ENCODE assay signal across 8 mouse cellular contexts in genomic region chr4:145194559-145195162, GRCm38 (mm10). TPM values are rescaled to one million over a fixed set of nuclear protein-coding genes. Genes with fewer than 3 reads are reported as not detected.
DNase-seq lines count a peak whose midpoint lies in the region; ATAC-seq and TF ChIP-seq lines count a peak whose summit lies in the region.

Gene Vps13d, minus strand, starts transcription at chr4:145195005.

- H3K9ac ChIP-seq in embryonic facial prominence, embryonic 14.5 days (ENCODE audit: low read depth, low read length) = peak within 1 kb of the TSS; percentile 90
- peak within 1 kb of the TSS; percentile 92 for H3K9ac ChIP-seq in limb, embryonic 13.5 days
- H3K9ac ChIP-seq in midbrain, embryonic 15.5 days = peak within 1 kb of the TSS; percentile 83

- ATAC-seq in embryonic facial prominence, embryonic 14.5 days (ENCODE audit: low read depth) = peak; percentile 96
- ATAC-seq in limb, embryonic 13.5 days (ENCODE audit: low FRiP score, low read depth) = peak; percentile 91
- ATAC-seq in midbrain, embryonic 15.5 days (replicated peaks) = peak; percentile 97

- H3K36me3 ChIP-seq in embryonic facial prominence, embryonic 14.5 days (ENCODE audit: control insufficient read depth, insufficient read depth, low read length) = peaks cover 7% of the 10 kb centered on the region; the same call in 1 of the 2 replicates
- H3K36me3 ChIP-seq in limb, embryonic 13.5 days = peaks cover 8% of the 10 kb centered on the region
- H3K36me3 ChIP-seq in midbrain, embryonic 15.5 days (replicated peaks) = peaks cover 3% of the 10 kb centered on the region; the same call in 1 of the 2 replicates

- H3K4me2 ChIP-seq in embryonic facial prominence, embryonic 14.5 days (ENCODE audit: low read depth, low read length) = peak within 1 kb of the TSS; percentile 94
- peak within 1 kb of the TSS; percentile 95 for H3K4me2 ChIP-seq in limb, embryonic 13.5 days (replicated peaks)
- H3K4me2 ChIP-seq in midbrain, embryonic 15.5 days = peak within 1 kb of the TSS; percentile 81

- H3K27ac ChIP-seq in bone marrow, adult 2 months (ENCODE audit: control insufficient read depth, insufficient read depth, low read depth, low read length, poor library complexity) = peak within 1 kb of the TSS; percentile 76
- peak within 1 kb of the TSS; percentile 63 for H3K27ac ChIP-seq in embryonic facial prominence, embryonic 14.5 days (replicated peaks; ENCODE audit: low read depth, low read length)
- peak within 1 kb of the TSS; percentile 67 for H3K27ac ChIP-seq in limb, embryonic 13.5 days
- H3K27ac ChIP-seq in midbrain, embryonic 15.5 days = peak within 1 kb of the TSS; percentile 81

- DNase-seq in A20 (ENCODE audit: low read depth, low spot score) = peak; percentile 93
- peak; percentile 97 for DNase-seq in embryonic facial prominence, embryonic 14.5 days (ENCODE audit: low spot score)
- peak; percentile 86 for DNase-seq in heart, adult 8-10 months (ENCODE audit: low spot score)
- peak; percentile 88 to 92 for DNase-seq in kidney, adult 8-10 months
- DNase-seq in spleen, adult 18-20 months = peak; percentile 80 to 91

- H3K9me3 ChIP-seq in embryonic facial prominence, embryonic 14.5 days (ENCODE audit: control insufficient read depth, low read length) = no peaks in the 10 kb centered on the region
- no peaks in the 10 kb centered on the region for H3K9me3 ChIP-seq in limb, embryonic 13.5 days
- no peaks in the 10 kb centered on the region for H3K9me3 ChIP-seq in midbrain, embryonic 15.5 days

- peaks cover 3% of the 10 kb centered on the region; the same call in 1 of the 2 replicates for H3K4me1 ChIP-seq in bone marrow, adult 2 months (ENCODE audit: control insufficient read depth, insufficient read depth, low read length)
- H3K4me1 ChIP-seq in embryonic facial prominence, embryonic 14.5 days (ENCODE audit: control insufficient read depth, insufficient read depth, low read length) = peaks cover 9% of the 10 kb centered on the region
- H3K4me1 ChIP-seq in limb, embryonic 13.5 days = peaks cover 24% of the 10 kb centered on the region
- H3K4me1 ChIP-seq in midbrain, embryonic 15.5 days = peaks cover 18% of the 10 kb centered on the region

- peak within 1 kb of the TSS; percentile 96 for H3K4me3 ChIP-seq in bone marrow, adult 2 months (replicated peaks; ENCODE audit: control insufficient read depth, low read depth, low read length)
- H3K4me3 ChIP-seq in embryonic facial prominence, embryonic 14.5 days (ENCODE audit: low read depth, low read length) = peak within 1 kb of the TSS; percentile 92
- H3K4me3 ChIP-seq in limb, embryonic 13.5 days = peak within 1 kb of the TSS; percentile 89
- H3K4me3 ChIP-seq in midbrain, embryonic 15.5 days = peak within 1 kb of the TSS; percentile 82

- no peaks in the 10 kb centered on the region for H3K27me3 ChIP-seq in embryonic facial prominence, embryonic 14.5 days (replicated peaks; ENCODE audit: control insufficient read depth, insufficient read depth, low read length)
- H3K27me3 ChIP-seq in limb, embryonic 13.5 days = no peaks in the 10 kb centered on the region
- no peaks in the 10 kb centered on the region for H3K27me3 ChIP-seq in midbrain, embryonic 15.5 days (replicated peaks)

- peak; percentile 97 for TF ChIP-seq POLR2A in bone marrow, adult 2 months (IDR thresholded peaks at IDR 0.05; ENCODE audit: borderline replicate concordance, control insufficient read depth, low read depth, low read length)

- WGBS in bone marrow, adult 2 months = under 1% methylated on average over 53 of the region's 53 CpGs
- 0% methylated on average over 29 of the region's 53 CpGs for WGBS in embryonic facial prominence, embryonic 14.5 days
- under 1% methylated on average over 53 of the region's 53 CpGs for WGBS in limb, embryonic 13.5 days
- WGBS in midbrain, embryonic 15.5 days = under 1% methylated on average over 53 of the region's 53 CpGs

- TF ChIP-seq CTCF in bone marrow, adult 2 months (IDR thresholded peaks at IDR 0.05; ENCODE audit: control insufficient read depth, insufficient read depth, low read length) = peak; percentile 95

RNA-seq across cellular contexts. Expression of gene Vps13d, which starts in this region (rescaled TPM):
- 18.2 and 35.3 TPM in 2 replicates for polyA plus RNA-seq in bone marrow, adult 2 months (2011; ENCODE audit: insufficient read depth, insufficient read length, low replicate concordance, missing spikeins)
- 14.5 and 16.0 TPM in 2 replicates for polyA plus RNA-seq in embryonic facial prominence, embryonic 14.5 days (2014; fragmentation: Nextera tagmentation; extraction: Ambion mirVana)
- 10 to 100 TPM; 76.7 to 88.3 (median 79.4) TPM for total RNA-seq in heart, adult 8-10 months (2022)
- polyA plus RNA-seq in limb, embryonic 13.5 days (2015; fragmentation: Nextera tagmentation; extraction: Ambion mirVana) = 10.4 and 13.1 TPM in 2 replicates
- 9.6 and 11.1 TPM in 2 replicates for polyA plus RNA-seq in midbrain, embryonic 15.5 days (2015; fragmentation: Nextera tagmentation; extraction: Ambion mirVana)

Comparison
In these comparisons a context has a peak if more than half of its experiments do, and no peak if none do; other contexts are left out.
1. Peak in every context shown above with its lines: DNase-seq, ATAC-seq, H3K4me3 ChIP-seq and H3K27ac ChIP-seq.